Mouse (Mus musculus): ENCODE measurements around the gene Avil.

Gene Avil

DNA sequence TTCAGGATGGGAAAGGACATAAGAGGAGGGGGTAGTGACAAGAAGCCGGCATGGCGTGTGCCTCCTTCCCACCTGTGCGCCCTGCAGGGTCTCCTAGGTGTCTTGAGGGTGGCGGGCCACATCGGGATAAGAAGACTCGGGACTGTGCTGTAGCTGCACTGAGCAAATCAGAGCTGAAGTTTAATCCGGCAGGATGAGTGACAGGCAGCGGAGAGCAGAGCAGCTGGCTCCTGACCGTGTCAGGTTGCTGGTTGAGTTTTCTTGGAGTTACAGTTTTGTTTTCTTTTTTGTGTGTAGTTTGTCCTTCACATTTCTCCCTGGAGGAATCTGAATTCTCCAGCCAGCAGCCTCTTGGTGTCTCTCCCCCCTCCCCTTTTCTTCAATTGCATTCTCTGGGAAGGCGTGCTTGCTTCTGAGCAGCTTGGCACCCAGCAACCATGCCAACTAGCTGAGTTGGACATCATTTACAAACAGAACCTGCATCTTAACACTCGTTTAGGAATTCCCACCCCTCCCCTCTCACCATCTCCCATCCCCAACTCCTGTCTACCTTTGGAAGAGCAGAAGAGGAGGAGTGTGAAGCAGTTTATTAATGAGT is 19.5 kb upstream of the Avil start:
- no peak for DNase-seq (ENCODE audit: low spot score in 2 of 2)

DNA sequence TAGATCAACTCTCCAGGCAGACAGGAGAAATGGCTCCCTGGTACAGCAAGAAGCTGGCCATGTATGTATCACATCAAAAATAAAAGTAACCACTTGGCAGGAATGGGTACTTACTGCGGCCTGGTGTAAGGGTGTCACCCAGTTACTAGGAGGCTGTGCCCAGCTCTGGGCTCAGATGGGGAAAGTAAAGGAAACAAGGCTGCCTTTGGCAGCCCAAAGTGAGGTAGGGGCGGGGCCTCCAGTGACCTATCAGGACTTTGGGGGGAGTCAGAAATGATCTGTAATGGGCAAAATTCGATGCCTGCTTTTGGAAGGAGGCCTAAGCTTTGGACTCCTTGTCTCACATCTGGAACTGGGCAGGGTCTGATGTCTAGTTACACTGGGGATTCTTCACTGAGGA is 18.8 kb upstream of the Avil start:
- DNase-seq (ENCODE audit: low spot score in 2 of 2), result no peak

GRCm38 (mm10) chr10:126983193-126983725 is 17.2 kb upstream of the Avil start:
- no peak for DNase-seq (ENCODE audit: low spot score in 2 of 2)

GRCm38 (mm10) chr10:126984189-126985004 is 16.1 kb upstream of the Avil start:
- no peak for DNase-seq (ENCODE audit: low spot score in 2 of 2)

- DNase-seq (ENCODE audit: low spot score in 2 of 2), result no peak
These were observed 15.4 kb upstream of the Avil start for GRCm38 (mm10) chr10:126985127-126985526.

DNA sequence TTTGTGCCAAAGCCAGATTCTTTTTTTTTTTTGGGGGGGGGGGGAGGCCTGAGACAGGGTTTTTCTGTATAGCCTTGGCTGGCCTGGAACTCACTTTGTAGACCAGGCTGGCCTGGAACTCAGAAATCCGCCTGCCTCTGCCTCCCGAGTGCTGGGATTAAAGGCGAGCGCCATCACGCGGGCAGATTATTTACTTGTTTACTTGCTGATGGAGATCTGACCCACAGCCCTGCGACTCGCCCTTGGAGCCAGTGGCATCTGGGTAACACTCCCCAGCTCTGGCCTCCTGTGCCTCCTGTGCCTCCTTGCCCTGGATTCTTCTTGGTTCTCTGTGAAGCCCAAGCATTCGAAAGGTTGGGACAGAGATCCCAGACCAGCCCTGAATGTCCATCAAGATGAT is 14.9 kb upstream of the Avil start:
- no peak for DNase-seq (ENCODE audit: low spot score in 2 of 2)

GRCm38 (mm10) chr10:126986541-126986961 is 14.0 kb upstream of the Avil start:
- DNase-seq (ENCODE audit: low spot score in 2 of 2), result peak; percentile 47 to 54

DNA sequence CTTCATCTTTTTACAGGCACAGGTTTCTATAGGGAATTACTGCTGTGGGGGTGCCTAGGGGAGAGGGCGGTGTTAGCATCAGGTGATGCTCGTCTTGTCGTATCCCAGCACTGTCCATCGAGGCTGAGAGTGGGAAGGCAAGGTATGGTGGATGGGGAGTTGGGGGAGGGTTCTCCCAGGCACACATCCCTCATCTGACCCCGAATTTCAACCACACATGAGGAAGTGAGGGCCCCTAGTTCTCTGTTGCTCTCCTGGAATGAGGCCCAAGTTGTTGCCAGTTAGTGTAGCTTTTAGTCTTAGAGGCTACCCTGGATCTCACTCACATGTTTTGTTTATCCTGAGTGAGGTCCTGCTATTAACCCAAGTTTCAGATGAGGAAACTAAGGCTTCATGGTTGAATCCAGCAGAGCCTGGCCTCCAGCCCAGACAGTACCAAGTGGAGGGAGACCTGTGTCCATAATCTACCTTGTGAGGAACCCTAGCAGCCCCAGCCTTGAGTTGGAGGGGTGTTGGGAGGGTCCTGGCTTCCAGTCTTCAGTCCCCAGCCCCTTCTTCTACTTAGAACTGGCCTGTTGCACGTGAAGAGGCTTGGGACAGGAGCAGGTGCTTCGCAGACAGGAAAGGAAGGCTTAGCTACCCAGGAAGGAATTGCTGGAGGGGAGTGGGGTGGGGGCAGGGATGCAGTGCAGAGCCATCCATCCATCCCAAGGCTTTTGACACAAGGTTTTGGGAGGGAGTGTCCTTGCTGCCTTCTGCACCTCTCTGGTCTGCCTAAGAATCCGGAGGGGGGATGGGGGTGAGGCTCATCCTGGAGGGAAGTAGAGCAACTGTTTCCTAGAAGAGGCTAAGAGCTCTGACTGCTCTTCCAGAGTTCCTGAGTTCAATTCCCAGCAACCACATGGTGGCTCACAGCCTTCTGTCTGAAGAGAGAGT is 13.1 kb upstream of the Avil start:
- no peak for DNase-seq (ENCODE audit: low spot score in 2 of 2)

- no peak for DNase-seq (ENCODE audit: low spot score in 2 of 2)
These were observed 11.9 kb upstream of the Avil start for GRCm38 (mm10) chr10:126988513-126989165.

GRCm38 (mm10) chr10:126990313-126991056 is 10.0 kb upstream of the Avil start:
- DNase-seq (ENCODE audit: low spot score in 2 of 2), result peak; percentile 66 to 73

DNA sequence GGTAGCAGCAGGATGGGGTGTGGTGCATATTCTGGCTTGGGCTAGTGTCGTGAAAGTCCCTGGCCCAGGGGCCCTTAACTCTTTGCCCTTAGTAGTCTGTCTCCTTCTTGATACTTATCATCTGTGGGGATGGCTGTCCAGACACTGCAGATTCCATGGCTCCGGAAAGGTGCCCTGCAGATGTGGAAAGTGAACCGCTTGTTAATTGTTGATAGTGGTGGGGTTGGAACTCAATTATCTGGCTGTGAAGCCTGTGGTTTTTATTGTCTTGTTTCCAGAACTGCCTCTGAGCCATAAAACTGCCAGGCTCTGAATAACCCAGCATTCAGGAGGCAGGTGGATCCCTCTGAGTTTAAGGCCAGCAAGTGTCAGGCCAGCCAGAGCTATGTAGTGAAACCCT is 8.8 kb upstream of the Avil start:
- DNase-seq (ENCODE audit: low spot score in 2 of 2), result no peak

- DNase-seq (ENCODE audit: low spot score in 2 of 2), result no peak
These were observed 6.9 kb upstream of the Avil start for GRCm38 (mm10) chr10:126993621-126994020.

DNA sequence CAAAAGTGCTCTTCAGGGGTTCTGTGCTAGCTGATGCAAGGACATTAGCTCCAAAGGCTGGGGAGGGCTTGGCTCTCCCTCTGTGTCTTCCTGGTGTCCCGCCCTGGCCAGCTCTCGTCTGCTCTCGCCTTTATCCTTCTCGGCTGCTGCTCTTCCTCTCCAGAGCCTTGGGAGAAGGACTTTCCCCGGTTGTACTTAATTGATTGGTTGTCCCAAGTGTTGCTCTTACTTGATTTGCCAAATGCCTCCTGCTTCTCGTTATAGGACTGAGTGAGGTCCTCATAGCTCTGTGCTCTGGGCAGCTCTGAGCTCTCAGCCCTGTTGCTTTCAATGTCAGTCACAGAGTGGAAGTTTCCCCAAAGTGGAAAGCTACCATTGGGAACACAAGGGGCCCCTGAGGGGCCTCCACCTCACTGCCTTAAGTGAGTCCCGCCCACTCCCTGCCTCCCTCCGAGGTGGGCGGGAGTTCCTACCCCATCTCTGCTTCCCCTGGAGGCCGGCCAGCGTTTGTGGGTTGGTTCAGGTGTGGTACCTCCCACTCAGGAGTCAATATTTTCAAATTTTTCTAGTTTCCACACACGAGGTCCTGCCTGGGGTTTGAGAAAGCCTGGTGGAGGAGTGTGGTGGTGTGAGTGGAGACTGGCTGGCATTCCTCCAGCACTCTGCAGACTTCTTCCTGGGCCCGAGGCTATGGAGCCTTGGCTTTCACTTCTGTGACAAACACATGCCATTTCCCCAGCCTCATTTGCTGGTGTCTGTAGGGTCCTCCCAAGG is 3.0 kb upstream of the Avil start:
- no peak for DNase-seq (ENCODE audit: low spot score in 2 of 2)

- DNase-seq (ENCODE audit: low spot score in 2 of 2), result no peak
These were observed 788 bp downstream of the Avil start for GRCm38 (mm10) chr10:127001297-127001696.

GRCm38 (mm10) chr10:127002056-127002455 is 1.5 kb downstream of the Avil start:
- DNase-seq (ENCODE audit: low spot score in 2 of 2), result no peak

DNA sequence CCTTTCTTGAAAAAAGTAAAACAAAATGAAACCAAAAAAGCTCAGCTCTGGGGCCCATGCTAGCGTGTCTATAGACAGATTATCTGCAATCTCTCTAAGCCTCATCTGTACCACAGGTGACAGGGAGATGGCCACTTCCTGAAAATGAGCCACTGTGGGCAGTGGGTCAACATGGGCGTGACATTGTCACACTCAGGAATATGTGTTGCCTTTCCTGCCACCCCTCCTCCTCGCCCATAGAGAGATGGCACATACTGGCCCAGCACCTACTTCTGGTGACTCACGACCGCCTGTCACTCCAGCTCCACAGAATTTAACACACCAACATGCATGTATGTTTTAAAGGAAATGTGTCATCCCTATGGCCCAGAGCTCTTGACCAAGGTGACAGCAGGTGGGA is 2.3 kb downstream of the Avil start:
- DNase-seq (ENCODE audit: low spot score in 2 of 2), result no peak

DNA sequence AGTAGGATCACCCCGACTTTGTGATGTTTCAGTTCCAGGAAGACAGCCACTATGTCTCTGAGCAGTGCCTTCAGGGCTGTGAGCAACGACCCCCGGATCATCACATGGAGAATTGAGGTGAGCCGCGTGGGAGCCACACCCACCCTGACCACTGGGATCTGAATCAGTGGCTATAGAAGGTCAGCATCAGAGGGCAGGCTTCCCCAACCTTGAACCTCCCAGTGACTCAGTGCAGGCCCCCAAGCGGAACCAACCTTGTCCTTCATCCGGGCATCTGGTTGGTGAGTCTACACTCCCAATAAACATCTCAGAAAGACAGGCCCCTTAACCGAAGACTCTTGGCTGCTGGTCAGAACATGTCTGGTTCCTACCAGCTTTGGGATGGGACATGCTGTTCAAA is 2.8 kb downstream of the Avil start:
- no peak for DNase-seq (ENCODE audit: low spot score in 2 of 2)

GRCm38 (mm10) chr10:127003806-127004205 is 3.3 kb downstream of the Avil start:
- DNase-seq (ENCODE audit: low spot score in 2 of 2), result no peak

- DNase-seq (ENCODE audit: low spot score in 2 of 2), result no peak
These were observed 16.0 kb downstream of the Avil start for GRCm38 (mm10) chr10:127016488-127016887.

DNA sequence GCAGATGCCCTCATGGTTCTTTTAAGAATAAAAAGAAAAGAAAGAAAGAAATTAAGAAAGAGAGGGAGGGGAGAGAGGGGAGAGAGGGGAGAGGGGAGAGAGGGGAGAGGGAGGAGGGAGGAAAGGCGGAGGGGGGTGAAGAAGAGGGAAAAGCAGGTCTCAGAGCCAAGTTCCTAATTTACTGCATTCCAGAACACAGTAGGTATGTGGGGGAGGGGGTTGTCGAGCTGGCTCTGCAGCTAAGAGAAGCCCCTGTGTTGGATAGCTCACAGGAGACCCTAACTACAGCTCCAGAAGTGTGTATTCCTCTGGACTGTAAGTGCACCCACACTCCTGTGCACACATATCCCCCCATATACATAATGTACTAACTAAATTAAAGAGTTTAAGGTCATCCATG is 16.6 kb downstream of the Avil start:
- no peak for DNase-seq (ENCODE audit: low spot score in 2 of 2)

All from right cerebral cortex, postnatal 36 days (tissue).